Mouse (Mus musculus) stomach, embryonic 16.5 days (tissue): ENCODE results near the gene Pnkd. TPM values are rescaled to one million over a fixed set of nuclear protein-coding genes. Genes with fewer than 3 reads are reported as not detected.
A peak's percentile ranks its signal among the peaks of the same experiment; 100 is the strongest.
"Not testable (repeated sequence)": the region's sequence is repeated elsewhere in the genome, so short reads cannot be mapped to it uniquely, and the experiment has no call there.

ENCODE experiments used
- ATAC-seq: fragments of 200-750 bp; cut with Nextera tagmentation; 2 replicates; pipeline ENCODE4 v1.8.0; 2017; ENCODE audit warnings: moderate number of reproducible peaks, moderate TSS enrichment; ENCODE audit not compliant: insufficient read depth, low FRiP score
- H3K27ac ChIP-seq: fragments of 300-500 bp; sonication (generic); 2 replicates; pipeline ENCODE4 v1.5.1; 2014; ENCODE audit warnings: low read length
- H3K27me3 ChIP-seq: fragments of 300-500 bp; sonication (generic); 2 replicates; pipeline ENCODE4 v1.6.1; 2014; ENCODE audit warnings: low read length, control low read depth, mixed read lengths; ENCODE audit not compliant: control insufficient read depth, insufficient read depth
- H3K36me3 ChIP-seq: fragments of 300-500 bp; sonication (generic); 2 replicates; pipeline ENCODE4 v1.6.1; 2014; ENCODE audit warnings: low read length; ENCODE audit not compliant: control insufficient read depth, insufficient read depth
- H3K4me1 ChIP-seq: fragments of 300-500 bp; sonication (generic); 2 replicates; pipeline ENCODE4 v1.6.1; 2014; ENCODE audit warnings: low read length, control low read depth, mixed read lengths; ENCODE audit not compliant: control insufficient read depth, insufficient read depth
- H3K4me2 ChIP-seq: fragments of 300-500 bp; sonication (generic); 2 replicates; pipeline ENCODE4 v1.6.1; 2014; ENCODE audit warnings: low read depth, low read length, mixed read lengths
- H3K4me3 ChIP-seq: fragments of 300-500 bp; sonication (generic); replicated peaks from 2 replicates; pipeline ENCODE4 v1.5.1; 2014; ENCODE audit warnings: mild to moderate bottlenecking, low read length
- H3K9ac ChIP-seq: fragments of 300-500 bp; sonication (generic); 2 replicates; pipeline ENCODE4 v1.6.1; 2014; ENCODE audit warnings: low read length
- H3K9me3 ChIP-seq: fragments of 300-500 bp; sonication (generic); replicated peaks from 2 replicates; pipeline ENCODE4 v1.6.1; 2016; ENCODE audit warnings: low read length, control low read depth; ENCODE audit not compliant: control insufficient read depth
- WGBS: fragments of 180-500 bp; shearing (Covaris S2); extraction: QIAGEN DNeasy Blood & Tissue Kit; methylation state at CpG from one replicate; pipeline ENCODE4 v1.1.7; 2014; 5-methylcytosine and 5-hydroxymethylcytosine counted together
- polyA plus RNA-seq: library from polyadenylated mRNA; unstranded; fragments of >200 nt; fragmentation: Nextera tagmentation; extraction: Ambion mirVana; gene quantifications from 2 replicates; pipeline ENCODE4 v1.2.1, GENCODE M21; 2015

Pnkd gene
- polyA plus RNA-seq, 1 experiment from 2014 or later = 119 TPM

GRCm38 (mm10) chr1:74282896-74283625 lies 1.7 kb upstream of the Pnkd start:
- Histone ChIP-seq H3K9ac (no peak overlapping the region), H3K4me1 (peaks cover 29% of the 10 kb centered on the region), H3K4me3 (no peak overlapping the region), H3K36me3 (peaks cover 20% of the 10 kb centered on the region), H3K27me3 (no peaks in the 10 kb centered on the region), H3K9me3 (no peaks in the 10 kb centered on the region), H3K27ac (no peak overlapping the region), H3K4me2 (peak overlapping the region; percentile 91; the same call in 1 of the 2 replicates)
- WGBS = 84% methylated on average over 10 of the region's 10 CpGs
- no peak for ATAC-seq

- Histone ChIP-seq H3K36me3 (peaks cover 20% of the 10 kb centered on the region), H3K4me1 (peaks cover 34% of the 10 kb centered on the region), H3K9me3 (no peaks in the 10 kb centered on the region), H3K27ac (peak overlapping the region; percentile 86), H3K4me3 (peak overlapping the region; percentile 94), H3K4me2 (peak overlapping the region; percentile 91), H3K27me3 (no peaks in the 10 kb centered on the region), H3K9ac (peak overlapping the region; percentile 89)
- peak; percentile 41; the same call in 1 of the 2 replicates for ATAC-seq
- 9% methylated on average over 15 of the region's 15 CpGs for WGBS
These were observed 855 bp upstream of the Pnkd start for GRCm38 (mm10) chr1:74283686-74284463.

GRCm38 (mm10) chr1:74285212-74286010 lies 681 bp downstream of the Pnkd start:
- peaks cover 16% of the 10 kb centered on the region for H3K36me3 ChIP-seq
- H3K27me3 ChIP-seq = no peaks in the 10 kb centered on the region
- H3K9me3 ChIP-seq = no peaks in the 10 kb centered on the region
- H3K4me2 ChIP-seq = peak overlapping the region; percentile 77
- H3K4me1 ChIP-seq = peaks cover 47% of the 10 kb centered on the region
- WGBS = 2% methylated on average over 23 of the region's 23 CpGs
- H3K27ac ChIP-seq = peak overlapping the region; percentile 34
- H3K9ac ChIP-seq = peak overlapping the region; percentile 77
- no peak for ATAC-seq
- H3K4me3 ChIP-seq = peak overlapping the region; percentile 76

GRCm38 (mm10) chr1:74286869-74287607 lies 2.3 kb downstream of the Pnkd start:
- peaks cover 10% of the 10 kb centered on the region for H3K36me3 ChIP-seq

GRCm38 (mm10) chr1:74288327-74288726 lies 3.6 kb downstream of the Pnkd start:
- Histone ChIP-seq H3K4me2 (no peak overlapping the region), H3K9ac (no peak overlapping the region), H3K4me1 (peaks cover 40% of the 10 kb centered on the region), H3K9me3 (no peaks in the 10 kb centered on the region), H3K27me3 (no peaks in the 10 kb centered on the region), H3K36me3 (peaks cover 14% of the 10 kb centered on the region), H3K27ac (peak overlapping the region; percentile 17; the same call in 1 of the 2 replicates), H3K4me3 (no peak overlapping the region)
- no peak for ATAC-seq
- WGBS = 77% methylated on average over 4 of the region's 4 CpGs

More at GRCm38 (mm10) chr1:74286869-74287607, 2.3 kb downstream of the Pnkd start:
- not testable (repeated sequence) for H3K4me3 ChIP-seq, H3K27ac ChIP-seq, H3K4me2 ChIP-seq, H3K27me3 ChIP-seq, H3K9me3 ChIP-seq, ATAC-seq
- 55% methylated on average over 15 of the region's 17 CpGs for WGBS
- peaks cover 48% of the 10 kb centered on the region for H3K4me1 ChIP-seq
- peak overlapping the region; percentile 23; the same call in 1 of the 2 replicates for H3K9ac ChIP-seq

- H3K4me1 ChIP-seq = peaks cover 43% of the 10 kb centered on the region
- peaks cover 14% of the 10 kb centered on the region for H3K36me3 ChIP-seq
- 80% methylated on average over 9 of the region's 9 CpGs for WGBS
- H3K27ac ChIP-seq = peak overlapping the region; percentile 48; the same call in 1 of the 2 replicates
- no peak overlapping the region for H3K4me3 ChIP-seq
- ATAC-seq = no peak
- no peak overlapping the region for H3K4me2 ChIP-seq
- no peaks in the 10 kb centered on the region for H3K9me3 ChIP-seq
- H3K27me3 ChIP-seq = no peaks in the 10 kb centered on the region
- no peak overlapping the region for H3K9ac ChIP-seq
These were observed 4.5 kb downstream of the Pnkd start for GRCm38 (mm10) chr1:74289248-74289647.

GRCm38 (mm10) chr1:74289740-74290139 lies 5.0 kb downstream of the Pnkd start:
- H3K4me2 ChIP-seq = no peak overlapping the region
- H3K36me3 ChIP-seq = peaks cover 14% of the 10 kb centered on the region
- H3K9me3 ChIP-seq = no peaks in the 10 kb centered on the region
- peaks cover 47% of the 10 kb centered on the region for H3K4me1 ChIP-seq
- no peaks in the 10 kb centered on the region for H3K27me3 ChIP-seq
- 74% methylated on average over 2 of the region's 2 CpGs for WGBS
- H3K27ac ChIP-seq = peak overlapping the region; percentile 48; the same call in 1 of the 2 replicates
- no peak overlapping the region for H3K4me3 ChIP-seq
- no peak overlapping the region for H3K9ac ChIP-seq
- ATAC-seq = no peak

GRCm38 (mm10) chr1:74290141-74290540 lies 5.4 kb downstream of the Pnkd start:
- no peak overlapping the region for H3K4me2 ChIP-seq
- peak; percentile 22; the same call in 1 of the 2 replicates for ATAC-seq
- no peak overlapping the region for H3K4me3 ChIP-seq
- H3K9ac ChIP-seq = no peak overlapping the region
- H3K36me3 ChIP-seq = peaks cover 14% of the 10 kb centered on the region
- 71% methylated on average over 5 of the region's 5 CpGs for WGBS
- 0 out of 2 replicates have a peak overlapping the region, but pooled peaks have one; percentile 38 for H3K27ac ChIP-seq
- H3K4me1 ChIP-seq = peaks cover 51% of the 10 kb centered on the region
- no peaks in the 10 kb centered on the region for H3K9me3 ChIP-seq
- no peaks in the 10 kb centered on the region for H3K27me3 ChIP-seq
